Mouse (Mus musculus) lung, adult 18-20 months (tissue): Measurements from ENCODE around the gene Calr.
A peak's percentile ranks its signal among the peaks of the same experiment; 100 is the strongest.
"Not testable (repeated sequence)": the region's sequence is repeated elsewhere in the genome, so short reads cannot be mapped to it uniquely, and the experiment has no call there.

Source experiments
- DNase-seq, 2 experiments: peaks; one replicate each; pipeline ENCODE4 v3.0.0; 2022; ENCODE audit warnings: mixed read lengths in 2 of 2

Calr gene

GRCm38 (mm10) chr8:84844397-84845070, 2.2 kb downstream of the Calr start:
- DNase-seq: no peak

GRCm38 (mm10) chr8:84841514-84841913, 5.2 kb downstream of the Calr start:
- no peak for DNase-seq

GRCm38 (mm10) chr8:84840248-84840999, 6.3 kb downstream of the Calr start, which contains the start of gene Rad23a:
TSS of gene Rad23a (minus strand) at chr8:84840665.
- DNase-seq: peak; percentile 91 to 92

- no peak for DNase-seq
Observed at GRCm38 (mm10) chr8:84839875-84840247, 6.9 kb downstream of the Calr start.

GRCm38 (mm10) chr8:84839411-84839810, 7.3 kb downstream of the Calr start:
- no peak for DNase-seq

- DNase-seq: no peak
Observed at GRCm38 (mm10) chr8:84838513-84838912, 8.2 kb downstream of the Calr start.

- no peak for DNase-seq
Observed at GRCm38 (mm10) chr8:84837912-84838470, 8.7 kb downstream of the Calr start.

GRCm38 (mm10) chr8:84837149-84837911, 9.4 kb downstream of the Calr start:
- no peak for DNase-seq

GRCm38 (mm10) chr8:84834866-84835855, 11.6 kb downstream of the Calr start:
- DNase-seq: no peak

- no peak for DNase-seq
Observed at GRCm38 (mm10) chr8:84834002-84834865, 12.5 kb downstream of the Calr start.

GRCm38 (mm10) chr8:84832759-84833742, 13.7 kb downstream of the Calr start:
- DNase-seq: no peak

- peak; percentile 72 to 76 for DNase-seq
Observed at GRCm38 (mm10) chr8:84832034-84832717, 14.6 kb downstream of the Calr start.

- DNase-seq: peak; percentile 44 to 51
Observed at GRCm38 (mm10) chr8:84831490-84831889, 15.2 kb downstream of the Calr start, which contains the start of gene Gadd45gip1. TSS of gene Gadd45gip1 (plus strand) at chr8:84831522.

GRCm38 (mm10) chr8:84826518-84826917, 20.2 kb downstream of the Calr start:
- DNase-seq: not testable (repeated sequence)

GRCm38 (mm10) chr8:84825636-84826035, 21.1 kb downstream of the Calr start:
- DNase-seq: no peak

GRCm38 (mm10) chr8:84823653-84824052, 23.1 kb downstream of the Calr start:
- peak; percentile 50 to 52 for DNase-seq

GRCm38 (mm10) chr8:84822723-84823122, 24.0 kb downstream of the Calr start, which contains the start of gene Dand5:
TSS of gene Dand5 (minus strand) at chr8:84822823.
- no peak for DNase-seq

GRCm38 (mm10) chr8:84816117-84816516, 30.6 kb downstream of the Calr start:
- no peak for DNase-seq

GRCm38 (mm10) chr8:84815547-84815946, 31.2 kb downstream of the Calr start:
- DNase-seq: peak; percentile 90 to 95
